Mouse (Mus musculus): ENCODE results near the gene Pnpla7. TPM values are rescaled to one million over a fixed set of nuclear protein-coding genes. Genes with fewer than 3 reads are reported as not detected.

Gene Pnpla7
- polyA plus RNA-seq (2015; fragmentation: Nextera tagmentation; extraction: Ambion mirVana): 16.7 and 18.9 TPM in 2 replicates

GRCm38 (mm10) chr2:24975704-24976297 lies at the start of gene Pnpla7:
Gene Pnpla7 (plus strand): TSS chr2:24976033.
- H3K4me2 ChIP-seq (replicated peaks; ENCODE audit: low read depth): peak within 1 kb of the TSS; percentile 99

GRCm38 (mm10) chr2:24926345-24926964 lies 49.4 kb upstream of the Pnpla7 start:
- no peak overlapping the region for H3K27ac ChIP-seq (ENCODE audit: low read depth, low read length)
- no peaks in the 10 kb centered on the region for H3K27me3 ChIP-seq (replicated peaks; ENCODE audit: control insufficient read depth, insufficient read depth, low read length)
- H3K36me3 ChIP-seq (ENCODE audit: control insufficient read depth, insufficient read depth): peaks cover 19% of the 10 kb centered on the region; the same call in 1 of the 2 replicates
- H3K4me1 ChIP-seq (replicated peaks; ENCODE audit: control insufficient read depth, insufficient read depth, low read length): 0 out of 2 replicates have a peak, but pooled peaks cover 3% of the 10 kb centered on the region
- WGBS: 85% methylated on average over 9 of the region's 9 CpGs
- H3K4me3 ChIP-seq (ENCODE audit: low read depth, low read length): no peak overlapping the region
- H3K9ac ChIP-seq (ENCODE audit: low read depth, low read length): no peak overlapping the region
- H3K9me3 ChIP-seq (ENCODE audit: control insufficient read depth): no peaks in the 10 kb centered on the region
- no peak for TF ChIP-seq CTCF (IDR thresholded peaks at IDR 0.05; ENCODE audit: low read depth)
- ATAC-seq: no peak
- H3K4me2 ChIP-seq (replicated peaks; ENCODE audit: low read depth): no peak overlapping the region

More at GRCm38 (mm10) chr2:24975704-24976297, at the start of gene Pnpla7:
- Histone ChIP-seq H3K27me3 (replicated peaks; ENCODE audit: control insufficient read depth, insufficient read depth, low read length) (no peaks in the 10 kb centered on the region), H3K4me3 (ENCODE audit: low read depth, low read length) (peak within 1 kb of the TSS; percentile 71), H3K36me3 (ENCODE audit: control insufficient read depth, insufficient read depth) (peaks cover 6% of the 10 kb centered on the region; the same call in 1 of the 2 replicates), H3K9ac (ENCODE audit: low read depth, low read length) (peak within 1 kb of the TSS; percentile 82), H3K9me3 (ENCODE audit: control insufficient read depth) (no peaks in the 10 kb centered on the region), H3K27ac (ENCODE audit: low read depth, low read length) (peak within 1 kb of the TSS; percentile 89), H3K4me1 (replicated peaks; ENCODE audit: control insufficient read depth, insufficient read depth, low read length) (peaks cover 5% of the 10 kb centered on the region; the same call in 1 of the 2 replicates)
- under 1% methylated on average over 16 of the region's 16 CpGs for WGBS
- peak; percentile 54 for ATAC-seq
- TF ChIP-seq CTCF (IDR thresholded peaks at IDR 0.05; ENCODE audit: low read depth): no peak

GRCm38 (mm10) chr2:24926965-24927358 lies 48.9 kb upstream of the Pnpla7 start:
- Histone ChIP-seq H3K4me2 (replicated peaks; ENCODE audit: low read depth) (no peak overlapping the region), H3K27me3 (replicated peaks; ENCODE audit: control insufficient read depth, insufficient read depth, low read length) (no peaks in the 10 kb centered on the region), H3K4me1 (replicated peaks; ENCODE audit: control insufficient read depth, insufficient read depth, low read length) (0 out of 2 replicates have a peak, but pooled peaks cover 3% of the 10 kb centered on the region), H3K27ac (ENCODE audit: low read depth, low read length) (no peak overlapping the region), H3K4me3 (ENCODE audit: low read depth, low read length) (no peak overlapping the region), H3K9me3 (ENCODE audit: control insufficient read depth) (no peaks in the 10 kb centered on the region), H3K9ac (ENCODE audit: low read depth, low read length) (no peak overlapping the region), H3K36me3 (ENCODE audit: control insufficient read depth, insufficient read depth) (peaks cover 19% of the 10 kb centered on the region; the same call in 1 of the 2 replicates)
- no peak for TF ChIP-seq CTCF (IDR thresholded peaks at IDR 0.05; ENCODE audit: low read depth)
- no peak for ATAC-seq
- WGBS: 62% methylated on average over 7 of the region's 7 CpGs

GRCm38 (mm10) chr2:24927810-24928479 lies 47.9 kb upstream of the Pnpla7 start:
- ATAC-seq: peak; percentile 71
- Histone ChIP-seq H3K9me3 (ENCODE audit: control insufficient read depth) (no peaks in the 10 kb centered on the region), H3K9ac (ENCODE audit: low read depth, low read length) (no peak overlapping the region), H3K27me3 (replicated peaks; ENCODE audit: control insufficient read depth, insufficient read depth, low read length) (no peaks in the 10 kb centered on the region), H3K4me3 (ENCODE audit: low read depth, low read length) (no peak overlapping the region), H3K27ac (ENCODE audit: low read depth, low read length) (0 out of 2 replicates have a peak overlapping the region, but pooled peaks have one; percentile 28), H3K36me3 (ENCODE audit: control insufficient read depth, insufficient read depth) (peaks cover 19% of the 10 kb centered on the region; the same call in 1 of the 2 replicates), H3K4me2 (replicated peaks; ENCODE audit: low read depth) (no peak overlapping the region), H3K4me1 (replicated peaks; ENCODE audit: control insufficient read depth, insufficient read depth, low read length) (0 out of 2 replicates have a peak, but pooled peaks cover 3% of the 10 kb centered on the region)
- no peak for TF ChIP-seq CTCF (IDR thresholded peaks at IDR 0.05; ENCODE audit: low read depth)
- 46% methylated on average over 4 of the region's 4 CpGs for WGBS

GRCm38 (mm10) chr2:24929119-24929518 lies 46.7 kb upstream of the Pnpla7 start:
- Histone ChIP-seq H3K27ac (ENCODE audit: low read depth, low read length) (no peak overlapping the region), H3K4me3 (ENCODE audit: low read depth, low read length) (no peak overlapping the region), H3K4me1 (replicated peaks; ENCODE audit: control insufficient read depth, insufficient read depth, low read length) (0 out of 2 replicates have a peak, but pooled peaks cover 3% of the 10 kb centered on the region), H3K36me3 (ENCODE audit: control insufficient read depth, insufficient read depth) (peaks cover 19% of the 10 kb centered on the region; the same call in 1 of the 2 replicates), H3K4me2 (replicated peaks; ENCODE audit: low read depth) (no peak overlapping the region), H3K9ac (ENCODE audit: low read depth, low read length) (no peak overlapping the region), H3K9me3 (ENCODE audit: control insufficient read depth) (no peaks in the 10 kb centered on the region), H3K27me3 (replicated peaks; ENCODE audit: control insufficient read depth, insufficient read depth, low read length) (no peaks in the 10 kb centered on the region)
- ATAC-seq: peak; percentile 62
- 34% methylated on average over 2 of the region's 2 CpGs for WGBS
- peak; percentile 16 for TF ChIP-seq CTCF (IDR thresholded peaks at IDR 0.05; ENCODE audit: low read depth)

GRCm38 (mm10) chr2:24929593-24929992 lies 46.2 kb upstream of the Pnpla7 start:
- no peak overlapping the region for H3K27ac ChIP-seq (ENCODE audit: low read depth, low read length)
- H3K4me2 ChIP-seq (replicated peaks; ENCODE audit: low read depth): no peak overlapping the region
- no peaks in the 10 kb centered on the region for H3K27me3 ChIP-seq (replicated peaks; ENCODE audit: control insufficient read depth, insufficient read depth, low read length)
- WGBS: 87% methylated on average over 5 of the region's 5 CpGs
- H3K36me3 ChIP-seq (ENCODE audit: control insufficient read depth, insufficient read depth): peaks cover 17% of the 10 kb centered on the region; the same call in 1 of the 2 replicates
- H3K9me3 ChIP-seq (ENCODE audit: control insufficient read depth): no peaks in the 10 kb centered on the region
- H3K4me1 ChIP-seq (replicated peaks; ENCODE audit: control insufficient read depth, insufficient read depth, low read length): 0 out of 2 replicates have a peak, but pooled peaks cover 3% of the 10 kb centered on the region
- no peak; the same call in 1 of the 2 replicates for TF ChIP-seq CTCF (IDR thresholded peaks at IDR 0.05; ENCODE audit: low read depth)
- no peak overlapping the region for H3K4me3 ChIP-seq (ENCODE audit: low read depth, low read length)
- no peak overlapping the region for H3K9ac ChIP-seq (ENCODE audit: low read depth, low read length)
- ATAC-seq: no peak

All from intestine, postnatal 0 days (tissue).